Mouse (Mus musculus) intestine, postnatal 0 days (tissue): ENCODE measurements around the gene Tmem179b. TPM values are rescaled to one million over a fixed set of nuclear protein-coding genes. Genes with fewer than 3 reads are reported as not detected.

ENCODE experiments used
- ATAC-seq: fragments of 200-750 bp; cut with Nextera tagmentation; 2 replicates; pipeline ENCODE4 v1.8.0; 2017; ENCODE audit warnings: mild to moderate bottlenecking, moderate TSS enrichment, moderate library complexity
- H3K27ac ChIP-seq: fragments of 300-500 bp; sonication (generic); 2 replicates; pipeline ENCODE4 v1.5.1; 2014; ENCODE audit warnings: mild to moderate bottlenecking, low read depth, low read length, moderate library complexity
- H3K27me3 ChIP-seq: fragments of 300-500 bp; sonication (generic); replicated peaks from 2 replicates; pipeline ENCODE4 v1.6.1; 2014; ENCODE audit warnings: low read length, mixed read lengths; ENCODE audit not compliant: control insufficient read depth, insufficient read depth
- H3K36me3 ChIP-seq: fragments of 300-500 bp; sonication (generic); 2 replicates; pipeline ENCODE4 v1.6.1; 2014; ENCODE audit warnings: mild to moderate bottlenecking, moderate library complexity; ENCODE audit not compliant: control insufficient read depth, insufficient read depth
- H3K4me1 ChIP-seq: fragments of 300-500 bp; sonication (generic); replicated peaks from 2 replicates; pipeline ENCODE4 v1.6.1; 2014; ENCODE audit warnings: antibody characterized with exemption, low read length, mixed read lengths; ENCODE audit not compliant: control insufficient read depth, insufficient read depth
- H3K4me2 ChIP-seq: fragments of 300-500 bp; sonication (generic); replicated peaks from 2 replicates; pipeline ENCODE4 v1.6.1; 2014; ENCODE audit warnings: low read depth, mild to moderate bottlenecking, moderate library complexity
- H3K4me3 ChIP-seq: fragments of 300-500 bp; sonication (generic); 2 replicates; pipeline ENCODE4 v1.5.1; 2014; ENCODE audit warnings: low read depth, low read length
- H3K9ac ChIP-seq: fragments of 300-500 bp; sonication (generic); 2 replicates; pipeline ENCODE4 v1.6.1; 2014; ENCODE audit warnings: mild to moderate bottlenecking, low read depth, low read length
- H3K9me3 ChIP-seq: fragments of 300-500 bp; sonication (generic); 2 replicates; pipeline ENCODE4 v1.6.1; 2016; ENCODE audit warnings: mixed run types; ENCODE audit not compliant: control insufficient read depth
- CTCF ChIP-seq: sonication (generic); IDR thresholded peaks from 2 replicates; pipeline ENCODE4 v1.5.1; 2016; ENCODE audit warnings: low read depth, mild to moderate bottlenecking, control low read depth, antibody characterized with exemption, moderate library complexity
- WGBS: fragments of 180-500 bp; shearing (Covaris S2); extraction: QIAGEN DNeasy Blood & Tissue Kit; methylation state at CpG from one replicate; pipeline ENCODE4 v1.1.7; 2014; 5-methylcytosine and 5-hydroxymethylcytosine counted together
- polyA plus RNA-seq: library from polyadenylated mRNA; unstranded; fragments of >200 nt; fragmentation: Nextera tagmentation; extraction: Ambion mirVana; gene quantifications from 2 replicates; pipeline ENCODE4 v1.2.1, GENCODE M21; 2015

The Tmem179b gene
- polyA plus RNA-seq, 1 experiment from 2014 or later = 97.4 TPM

DNA sequence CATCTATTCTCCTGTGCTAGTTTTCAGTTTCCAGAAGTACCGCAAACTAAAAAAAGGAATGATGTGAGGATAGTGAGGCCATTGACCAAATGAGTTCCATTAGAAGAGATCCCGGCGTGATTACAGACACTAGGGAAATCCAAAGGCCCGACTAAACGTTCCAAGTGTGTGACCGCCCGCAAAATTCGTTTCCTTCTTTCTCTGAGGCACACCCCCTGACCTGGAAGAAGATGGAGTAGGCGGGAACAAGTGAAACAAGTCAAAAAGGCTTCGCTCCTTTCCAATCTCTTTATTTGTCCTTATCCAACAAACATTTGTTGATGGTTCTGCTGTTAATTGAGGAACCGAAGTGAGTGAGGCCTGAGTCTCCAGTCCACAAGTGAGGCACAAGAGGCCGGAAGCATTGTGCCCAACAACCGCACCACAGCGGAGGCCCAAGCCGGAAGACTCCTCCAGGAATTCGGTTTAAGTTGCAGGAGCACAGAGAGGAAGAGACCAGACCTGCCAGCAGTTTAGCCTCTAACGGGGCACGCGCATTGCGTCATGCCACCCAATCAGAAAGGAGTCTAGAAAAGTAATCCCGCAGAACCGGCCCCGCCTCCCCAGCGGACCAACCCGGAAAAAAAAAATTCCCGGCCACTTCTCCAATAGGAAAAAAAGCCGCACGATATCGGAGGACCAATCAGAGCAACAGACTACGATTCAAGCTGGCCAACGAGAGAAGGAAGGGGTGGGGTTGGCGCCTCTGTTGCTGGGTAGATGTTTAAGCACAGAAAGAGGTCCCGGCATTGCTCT, 44.7 kb upstream of the Tmem179b start, which contains the start of gene Ttc9c:
TSS of gene Ttc9c (minus strand) at position 533 of the 795 bp plus-strand sequence.
- ATAC-seq = peak; percentile 92

GRCm38 (mm10) chr19:8818301-8818798, 44.1 kb upstream of the Tmem179b start:
- Histone ChIP-seq H3K36me3 (peaks cover 14% of the 10 kb centered on the region), H3K9ac (peak overlapping the region; percentile 52), H3K4me3 (peak overlapping the region; percentile 97), H3K9me3 (no peaks in the 10 kb centered on the region), H3K27me3 (no peaks in the 10 kb centered on the region), H3K4me1 (peaks cover 5% of the 10 kb centered on the region; the same call in 1 of the 2 replicates), H3K27ac (peak overlapping the region; percentile 86), H3K4me2 (peak overlapping the region; percentile 80)
- 14% methylated on average over 14 of the region's 14 CpGs for WGBS
- ATAC-seq = no peak
- no peak for TF ChIP-seq CTCF

More for the DNA sequence above, 44.7 kb upstream of the Tmem179b start, which contains the start of gene Ttc9c:
- Histone ChIP-seq H3K9me3 (no peaks in the 10 kb centered on the region), H3K4me2 (peak within 1 kb of the TSS; percentile 80), H3K4me1 (peaks cover 5% of the 10 kb centered on the region; the same call in 1 of the 2 replicates), H3K9ac (peak within 1 kb of the TSS; percentile 97), H3K27me3 (no peaks in the 10 kb centered on the region), H3K4me3 (peak within 1 kb of the TSS; percentile 97), H3K27ac (peak within 1 kb of the TSS; percentile 95), H3K36me3 (peaks cover 14% of the 10 kb centered on the region)
- no peak for TF ChIP-seq CTCF
- WGBS = under 1% methylated on average over 33 of the region's 33 CpGs

- whole genome bisulfite sequencing = 74% methylated on average over 3 of the region's 3 CpGs
- no peak for ATAC-seq
- Histone ChIP-seq H3K4me1 (peaks cover 1% of the 10 kb centered on the region; the same call in 1 of the 2 replicates), H3K4me3 (no peak overlapping the region), H3K27me3 (no peaks in the 10 kb centered on the region), H3K4me2 (no peak overlapping the region), H3K36me3 (peaks cover 21% of the 10 kb centered on the region), H3K27ac (no peak overlapping the region), H3K9ac (no peak overlapping the region), H3K9me3 (no peaks in the 10 kb centered on the region)
- no peak for TF ChIP-seq CTCF
These were observed 42.7 kb upstream of the Tmem179b start for GRCm38 (mm10) chr19:8817001-8817400.

DNA sequence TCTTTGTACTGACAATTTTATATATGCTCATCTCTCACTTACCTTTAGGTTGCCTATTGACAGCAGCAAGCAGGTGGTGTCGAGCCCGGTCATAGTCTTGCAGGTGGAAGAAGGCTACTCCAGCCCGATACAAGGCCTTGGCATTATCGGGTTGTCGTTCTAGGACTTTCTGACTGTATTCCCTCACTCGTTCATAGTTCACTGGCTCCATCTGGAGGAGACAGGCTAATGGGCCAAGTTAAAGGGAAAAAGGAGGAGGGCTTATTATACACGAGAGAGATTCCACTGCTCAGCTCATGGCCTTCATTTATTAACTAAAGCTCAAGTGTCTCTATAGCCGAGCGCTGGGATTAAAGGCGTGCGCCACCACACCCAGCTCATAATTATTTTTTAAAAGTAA, 41.5 kb upstream of the Tmem179b start:
- Histone ChIP-seq H3K27ac (no peak overlapping the region), H3K36me3 (peaks cover 28% of the 10 kb centered on the region), H3K4me2 (no peak overlapping the region), H3K9me3 (no peaks in the 10 kb centered on the region), H3K4me3 (no peak overlapping the region), H3K9ac (no peak overlapping the region), H3K4me1 (no peaks in the 10 kb centered on the region), H3K27me3 (no peaks in the 10 kb centered on the region)
- no peak for ATAC-seq
- peak; percentile 63 for TF ChIP-seq CTCF
- 55% methylated on average over 11 of the region's 11 CpGs for WGBS

DNA sequence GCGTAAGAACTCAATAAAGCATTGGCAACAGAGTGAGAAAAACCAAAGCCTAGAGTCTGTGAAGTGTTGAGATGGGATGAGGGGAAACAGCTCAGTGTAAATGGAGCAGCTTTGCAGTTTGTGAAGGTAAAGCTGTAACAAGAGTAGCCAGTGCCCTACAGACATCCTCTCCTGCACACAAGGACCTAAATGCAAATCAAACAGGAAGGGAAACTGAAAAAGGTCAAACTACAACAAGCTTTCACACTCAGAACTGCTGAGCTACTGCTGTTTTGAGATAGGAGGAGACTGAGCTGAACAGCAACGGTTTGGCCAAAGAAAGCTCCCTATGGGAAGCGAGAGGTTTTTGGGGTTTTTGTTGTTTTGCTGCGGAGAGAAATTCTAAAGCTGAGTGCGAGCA, 32.5 kb upstream of the Tmem179b start:
- peaks cover 32% of the 10 kb centered on the region for H3K36me3 ChIP-seq
- 93% methylated on average over 5 of the region's 5 CpGs for WGBS
- no peaks in the 10 kb centered on the region for H3K27me3 ChIP-seq
- no peak for ATAC-seq
- no peak overlapping the region for H3K9ac ChIP-seq
- H3K4me2 ChIP-seq = no peak overlapping the region
- H3K4me3 ChIP-seq = no peak overlapping the region
- no peak for TF ChIP-seq CTCF
- no peaks in the 10 kb centered on the region for H3K9me3 ChIP-seq
- no peaks in the 10 kb centered on the region for H3K4me1 ChIP-seq
- 0 out of 2 replicates have a peak overlapping the region, but pooled peaks have one; percentile 8 for H3K27ac ChIP-seq

DNA sequence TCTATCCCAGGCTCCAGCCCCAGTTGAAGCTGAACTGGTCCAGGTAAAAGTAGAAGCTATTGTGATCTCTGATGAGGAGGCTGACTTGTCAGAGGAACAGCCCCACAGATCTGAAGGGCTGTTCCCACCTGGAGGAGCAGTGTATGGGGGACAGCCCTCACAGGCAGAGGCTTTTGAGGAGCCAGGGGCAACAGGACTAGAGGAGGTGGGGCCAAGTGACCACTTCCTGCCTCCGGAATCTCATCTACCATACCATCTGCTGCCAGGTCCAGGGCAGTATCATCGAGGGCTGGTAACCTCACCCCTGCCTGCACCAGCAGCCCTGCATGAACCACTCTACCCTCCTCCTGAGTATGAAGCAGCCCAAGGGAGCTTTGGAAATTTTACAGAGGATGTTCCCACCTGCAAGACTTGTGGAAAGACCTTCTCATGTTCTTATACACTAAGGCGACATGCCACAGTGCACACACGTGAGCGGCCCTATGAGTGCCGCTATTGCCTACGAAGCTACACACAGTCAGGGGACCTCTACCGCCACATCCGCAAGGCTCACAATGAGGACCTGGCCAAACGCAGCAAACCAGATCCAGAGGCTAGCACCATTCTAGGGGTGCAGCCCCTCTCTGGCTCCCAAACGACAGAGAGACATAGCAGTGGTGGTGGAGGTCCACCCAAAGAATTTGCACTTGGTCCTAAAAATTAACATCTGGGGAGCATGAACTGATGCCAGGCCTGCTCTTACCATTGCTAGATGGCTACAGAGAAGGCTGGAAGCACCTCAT, 29.8 kb upstream of the Tmem179b start:
- Histone ChIP-seq H3K9ac (no peak overlapping the region), H3K27me3 (no peaks in the 10 kb centered on the region), H3K9me3 (no peaks in the 10 kb centered on the region), H3K4me1 (no peaks in the 10 kb centered on the region), H3K27ac (no peak overlapping the region), H3K36me3 (peaks cover 17% of the 10 kb centered on the region), H3K4me2 (no peak overlapping the region), H3K4me3 (no peak overlapping the region)
- TF ChIP-seq CTCF = no peak
- 90% methylated on average over 11 of the region's 11 CpGs for WGBS
- ATAC-seq = no peak
